Mouse (Mus musculus) liver, adult 2 months (tissue): Measurements from ENCODE around the gene Stt3b. TPM values are rescaled to one million over a fixed set of nuclear protein-coding genes. Genes with fewer than 3 reads are reported as not detected.
A peak's percentile ranks its signal among the peaks of the same experiment; 100 is the strongest.
"Not testable (repeated sequence)": the region's sequence is repeated elsewhere in the genome, so short reads cannot be mapped to it uniquely, and the experiment has no call there.

Experiments used
- DNase-seq: peaks from one replicate; pipeline ENCODE4 v3.0.0-alpha.2; 2011; ENCODE audit warnings: low read depth, low spot score; ENCODE audit errors: extremely low read depth
- H3K27ac ChIP-seq: fragments of 200-500 bp; replicated peaks from 2 replicates; pipeline ENCODE4 v1.5.1; 2012; ENCODE audit warnings: low read depth, mild to moderate bottlenecking, control low read depth, inconsistent platforms, low read length; ENCODE audit not compliant: insufficient read depth
- H3K27me3 ChIP-seq: fragments of 200-500 bp; 2 replicates; pipeline ENCODE4 v1.6.1; 2012; ENCODE audit warnings: mild to moderate bottlenecking, moderate library complexity, low read length, inconsistent platforms; ENCODE audit not compliant: control insufficient read depth, insufficient read depth
- H3K36me3 ChIP-seq: fragments of 200-500 bp; 2 replicates; pipeline ENCODE4 v1.6.1; 2012; ENCODE audit warnings: low read length, inconsistent platforms; ENCODE audit not compliant: control insufficient read depth, insufficient read depth
- H3K4me1 ChIP-seq: fragments of 200-500 bp; 2 replicates; pipeline ENCODE4 v1.6.1; 2011; ENCODE audit warnings: low read length; ENCODE audit not compliant: control insufficient read depth, insufficient read depth
- H3K4me3 ChIP-seq: fragments of 200-500 bp; 2 replicates; pipeline ENCODE4 v1.5.1; 2011; ENCODE audit warnings: low read depth, mild to moderate bottlenecking, control low read depth, low read length, moderate library complexity; ENCODE audit not compliant: insufficient read depth
- H3K79me2 ChIP-seq: fragments of 200-500 bp; 2 replicates; pipeline ENCODE4 v1.6.1; 2012; ENCODE audit warnings: inconsistent platforms, mild to moderate bottlenecking, low read length, moderate library complexity; ENCODE audit not compliant: control insufficient read depth, insufficient read depth
- H3K9ac ChIP-seq: fragments of 200-500 bp; 2 replicates; pipeline ENCODE4 v1.6.1; 2012; ENCODE audit warnings: low read depth, mild to moderate bottlenecking, control low read depth, inconsistent platforms, low read length
- CTCF ChIP-seq: fragments of 200-500 bp; IDR thresholded peaks from 2 replicates; pipeline ENCODE4 v1.5.1; 2011; ENCODE audit warnings: low read depth, low read length, control low read depth
- POLR2A ChIP-seq: fragments of 200-500 bp; IDR thresholded peaks from 2 replicates; pipeline ENCODE4 v1.6.1; 2011; ENCODE audit warnings: low read length, control low read depth; ENCODE audit not compliant: insufficient read depth; ENCODE audit errors: extremely low read depth
- WGBS: fragments of 180-500 bp; shearing (Covaris S2); methylation state at CpG from one replicate; pipeline ENCODE4 v1.1.7; 2018; 5-methylcytosine and 5-hydroxymethylcytosine counted together
- polyA plus RNA-seq: library from polyadenylated mRNA; depleted of rRNA; stranded (reverse); fragments of >200 nt; gene quantifications from 2 replicates; pipeline ENCODE4 v1.2.3, GENCODE M21; 2012
- total RNA-seq: library from RNA; depleted of rRNA; stranded (reverse); fragments of >200 nt; gene quantifications from 2 replicates; pipeline ENCODE4 v1.2.3, GENCODE M21; 2014

Gene Stt3b
- total and polyA plus RNA-seq, 2 experiments = 28.2 to 60.5 TPM

GRCm38 (mm10) chr9:115287774-115288434 lies 22.3 kb downstream of the Stt3b start:
- H3K4me3 ChIP-seq = no peak overlapping the region
- peak; percentile 72 for DNase-seq
- WGBS = 50% methylated on average over 6 of the region's 6 CpGs
- H3K4me1 ChIP-seq = peaks cover 16% of the 10 kb centered on the region
- TF ChIP-seq CTCF (no peak), POLR2A (no peak)
- H3K27me3 ChIP-seq = no peaks in the 10 kb centered on the region
- peaks cover 46% of the 10 kb centered on the region; the same call in 1 of the 2 replicates for H3K79me2 ChIP-seq
- no peaks in the 10 kb centered on the region for H3K36me3 ChIP-seq
- no peak overlapping the region for H3K9ac ChIP-seq
- no peak overlapping the region for H3K27ac ChIP-seq

- H3K4me3 ChIP-seq = no peak overlapping the region
- H3K4me1 ChIP-seq = peaks cover 16% of the 10 kb centered on the region
- 37% methylated on average over 4 of the region's 4 CpGs for WGBS
- H3K27me3 ChIP-seq = no peaks in the 10 kb centered on the region
- H3K27ac ChIP-seq = no peak overlapping the region
- no peak for TF ChIP-seq CTCF
- TF ChIP-seq POLR2A = no peak
- H3K36me3 ChIP-seq = peaks cover 7% of the 10 kb centered on the region
- H3K79me2 ChIP-seq = peaks cover 43% of the 10 kb centered on the region; the same call in 1 of the 2 replicates
- H3K9ac ChIP-seq = no peak overlapping the region
- DNase-seq = no peak
These were observed 25.8 kb downstream of the Stt3b start for GRCm38 (mm10) chr9:115284385-115284784.

GRCm38 (mm10) chr9:115283403-115283802 lies 26.8 kb downstream of the Stt3b start:
- Histone ChIP-seq H3K9ac (no peak overlapping the region), H3K36me3 (peaks cover 9% of the 10 kb centered on the region), H3K27me3 (no peaks in the 10 kb centered on the region), H3K4me3 (no peak overlapping the region), H3K4me1 (peaks cover 11% of the 10 kb centered on the region), H3K79me2 (peaks cover 36% of the 10 kb centered on the region; the same call in 1 of the 2 replicates), H3K27ac (no peak overlapping the region)
- no peak for TF ChIP-seq POLR2A
- no peak for TF ChIP-seq CTCF
- WGBS = 91% methylated on average over 4 of the region's 4 CpGs
- no peak for DNase-seq

GRCm38 (mm10) chr9:115278641-115279040 lies 31.6 kb downstream of the Stt3b start:
- no peak overlapping the region for H3K4me3 ChIP-seq
- 97% methylated on average over 1 of the region's 1 CpGs for WGBS
- no peak for DNase-seq
- no peak for TF ChIP-seq POLR2A
- TF ChIP-seq CTCF = no peak
- no peak overlapping the region for H3K27ac ChIP-seq
- no peaks in the 10 kb centered on the region for H3K27me3 ChIP-seq
- H3K4me1 ChIP-seq = peaks cover 2% of the 10 kb centered on the region; the same call in 1 of the 2 replicates
- H3K36me3 ChIP-seq = peaks cover 22% of the 10 kb centered on the region
- peaks cover 23% of the 10 kb centered on the region; the same call in 1 of the 2 replicates for H3K79me2 ChIP-seq
- H3K9ac ChIP-seq = no peak overlapping the region

- H3K4me1 ChIP-seq = peaks cover 11% of the 10 kb centered on the region
These were observed 35.4 kb downstream of the Stt3b start for GRCm38 (mm10) chr9:115274806-115275205.

GRCm38 (mm10) chr9:115273095-115273649 lies 37.0 kb downstream of the Stt3b start:
- TF ChIP-seq CTCF = no peak
- TF ChIP-seq POLR2A = no peak
- Histone ChIP-seq H3K4me3 (no peak overlapping the region), H3K9ac (no peak overlapping the region), H3K4me1 (peaks cover 11% of the 10 kb centered on the region), H3K27ac (no peak overlapping the region), H3K27me3 (no peaks in the 10 kb centered on the region), H3K36me3 (peaks cover 13% of the 10 kb centered on the region), H3K79me2 (no peaks in the 10 kb centered on the region; the same call in 1 of the 2 replicates)
- WGBS = 21% methylated on average over 7 of the region's 7 CpGs
- peak; percentile 87 for DNase-seq

More at GRCm38 (mm10) chr9:115274806-115275205, 35.4 kb downstream of the Stt3b start:
- no peak overlapping the region for H3K4me3 ChIP-seq
- H3K27me3 ChIP-seq = no peaks in the 10 kb centered on the region
- H3K36me3 ChIP-seq = peaks cover 17% of the 10 kb centered on the region
- TF ChIP-seq CTCF (no peak), POLR2A (no peak)
- H3K9ac ChIP-seq = no peak overlapping the region
- 28% methylated on average over 6 of the region's 6 CpGs for WGBS
- no peak overlapping the region for H3K27ac ChIP-seq
- no peaks in the 10 kb centered on the region; the same call in 1 of the 2 replicates for H3K79me2 ChIP-seq
- DNase-seq = peak; percentile 86

GRCm38 (mm10) chr9:115272451-115272850 lies 37.8 kb downstream of the Stt3b start:
- DNase-seq, H3K9ac ChIP-seq, H3K27me3 ChIP-seq, H3K79me2 ChIP-seq, H3K4me3 ChIP-seq, H3K27ac ChIP-seq: not testable (repeated sequence)
- WGBS = 44% methylated on average over 5 of the region's 5 CpGs
- Histone ChIP-seq H3K36me3 (peaks cover 13% of the 10 kb centered on the region), H3K4me1 (peaks cover 11% of the 10 kb centered on the region)
